Mouse (Mus musculus) liver, embryonic 12.5 days (tissue): ENCODE measurements around the gene Coil. TPM values are rescaled to one million over a fixed set of nuclear protein-coding genes. Genes with fewer than 3 reads are reported as not detected.

ENCODE experiments used
- ATAC-seq: fragments of 200-750 bp; cut with Nextera tagmentation; 2 replicates; pipeline ENCODE4 v1.8.0; 2017; ENCODE audit warnings: moderate number of reproducible peaks, mild to moderate bottlenecking, moderate library complexity
- H3K27ac ChIP-seq: fragments of 300-500 bp; sonication (generic); 2 replicates; pipeline ENCODE4 v1.5.1; 2016; ENCODE audit warnings: mild to moderate bottlenecking
- H3K27me3 ChIP-seq: fragments of 300-500 bp; sonication (generic); replicated peaks from 2 replicates; pipeline ENCODE4 v1.6.1; 2016; ENCODE audit warnings: mild to moderate bottlenecking, moderate library complexity
- H3K36me3 ChIP-seq: fragments of 300-500 bp; sonication (generic); 2 replicates; pipeline ENCODE4 v1.6.1; 2016; ENCODE audit warnings: mild to moderate bottlenecking, moderate library complexity
- H3K4me1 ChIP-seq: fragments of 300-500 bp; sonication (generic); 2 replicates; pipeline ENCODE4 v1.6.1; 2016
- H3K4me2 ChIP-seq: fragments of 300-500 bp; sonication (generic); 2 replicates; pipeline ENCODE4 v1.6.1; 2016; ENCODE audit warnings: mild to moderate bottlenecking, moderate library complexity
- H3K4me3 ChIP-seq: fragments of 300-500 bp; sonication (generic); 2 replicates; pipeline ENCODE4 v1.5.1; 2016; ENCODE audit warnings: mild to moderate bottlenecking, moderate library complexity
- H3K9ac ChIP-seq: fragments of 300-500 bp; sonication (generic); 2 replicates; pipeline ENCODE4 v1.6.1; 2016; ENCODE audit warnings: mild to moderate bottlenecking, moderate library complexity
- H3K9me3 ChIP-seq: fragments of 300-500 bp; sonication (generic); replicated peaks from 2 replicates; pipeline ENCODE4 v1.6.1; 2016; ENCODE audit warnings: mild to moderate bottlenecking, moderate library complexity
- WGBS: fragments of 180-500 bp; shearing (Covaris S2); methylation state at CpG from one replicate; pipeline ENCODE4 v1.1.7; 2016; ENCODE audit not compliant: insufficient replicate concordance; 5-methylcytosine and 5-hydroxymethylcytosine counted together
- polyA plus RNA-seq: library from polyadenylated mRNA; unstranded; fragments of >200 nt; fragmentation: Nextera tagmentation; extraction: Ambion mirVana; gene quantifications from 2 replicates; pipeline ENCODE4 v1.2.1, GENCODE M21; 2016

Coil gene
- polyA plus RNA-seq, 1 experiment from 2014 or later = 9.7 TPM

GRCm38 (mm10) chr11:88998974-88999722, 29.1 kb downstream of the Coil start, which contains the start of gene Trim25:
TSS of gene Trim25 (plus strand) at chr11:88999376.
- Histone ChIP-seq H3K27me3 (no peaks in the 10 kb centered on the region), H3K4me1 (peaks cover 71% of the 10 kb centered on the region), H3K4me3 (peak within 1 kb of the TSS; percentile 96), H3K27ac (peak within 1 kb of the TSS; percentile 88), H3K9ac (peak within 1 kb of the TSS; percentile 98), H3K36me3 (peaks cover 21% of the 10 kb centered on the region; the same call in 1 of the 2 replicates), H3K9me3 (no peaks in the 10 kb centered on the region), H3K4me2 (peak within 1 kb of the TSS; percentile 93)
- under 1% methylated on average over 48 of the region's 48 CpGs for WGBS
- peak; percentile 93 for ATAC-seq

- Histone ChIP-seq H3K27ac (peak overlapping the region; percentile 88), H3K9ac (peak overlapping the region; percentile 98), H3K4me1 (peaks cover 70% of the 10 kb centered on the region), H3K36me3 (peaks cover 27% of the 10 kb centered on the region), H3K9me3 (no peaks in the 10 kb centered on the region), H3K27me3 (no peaks in the 10 kb centered on the region), H3K4me2 (peak overlapping the region; percentile 93), H3K4me3 (peak overlapping the region; percentile 96)
- WGBS = 5% methylated on average over 33 of the region's 33 CpGs
- ATAC-seq = peak; percentile 40
Observed at GRCm38 (mm10) chr11:88999723-89000526, 29.9 kb downstream of the Coil start.

GRCm38 (mm10) chr11:89000527-89000819, 30.4 kb downstream of the Coil start:
- peak overlapping the region; percentile 98 for H3K9ac ChIP-seq
- ATAC-seq = no peak
- peaks cover 70% of the 10 kb centered on the region for H3K4me1 ChIP-seq
- no peaks in the 10 kb centered on the region for H3K27me3 ChIP-seq
- H3K36me3 ChIP-seq = peaks cover 32% of the 10 kb centered on the region
- H3K27ac ChIP-seq = peak overlapping the region; percentile 88
- peak overlapping the region; percentile 93 for H3K4me2 ChIP-seq
- H3K4me3 ChIP-seq = peak overlapping the region; percentile 96
- no peaks in the 10 kb centered on the region for H3K9me3 ChIP-seq

- Histone ChIP-seq H3K27ac (0 out of 2 replicates have a peak overlapping the region, but pooled peaks have one; percentile 30), H3K9ac (peak overlapping the region; percentile 98), H3K4me3 (peak overlapping the region; percentile 96), H3K9me3 (no peaks in the 10 kb centered on the region), H3K36me3 (peaks cover 43% of the 10 kb centered on the region), H3K4me2 (peak overlapping the region; percentile 93), H3K27me3 (no peaks in the 10 kb centered on the region), H3K4me1 (peaks cover 62% of the 10 kb centered on the region)
- WGBS = 84% methylated on average over 7 of the region's 7 CpGs
- no peak for ATAC-seq
Observed at GRCm38 (mm10) chr11:89001569-89001968, 31.5 kb downstream of the Coil start.

GRCm38 (mm10) chr11:89002068-89002467, 32.0 kb downstream of the Coil start:
- peaks cover 57% of the 10 kb centered on the region for H3K4me1 ChIP-seq
- ATAC-seq = no peak
- peak overlapping the region; percentile 47 for H3K9ac ChIP-seq
- H3K9me3 ChIP-seq = no peaks in the 10 kb centered on the region
- 76% methylated on average over 5 of the region's 5 CpGs for WGBS
- peak overlapping the region; percentile 68 for H3K27ac ChIP-seq
- H3K4me3 ChIP-seq = peak overlapping the region; percentile 29
- H3K36me3 ChIP-seq = peaks cover 48% of the 10 kb centered on the region
- peak overlapping the region; percentile 93 for H3K4me2 ChIP-seq
- no peaks in the 10 kb centered on the region for H3K27me3 ChIP-seq

- H3K4me1 ChIP-seq = peaks cover 60% of the 10 kb centered on the region
- no peaks in the 10 kb centered on the region for H3K27me3 ChIP-seq
- peaks cover 54% of the 10 kb centered on the region for H3K36me3 ChIP-seq
- H3K27ac ChIP-seq = peak overlapping the region; percentile 68
- peak overlapping the region; percentile 47 for H3K9ac ChIP-seq
- peak overlapping the region; percentile 29 for H3K4me3 ChIP-seq
- H3K4me2 ChIP-seq = peak overlapping the region; percentile 93
- ATAC-seq = no peak
- WGBS = 76% methylated on average over 5 of the region's 5 CpGs
- H3K9me3 ChIP-seq = no peaks in the 10 kb centered on the region
Observed at GRCm38 (mm10) chr11:89002621-89003020, 32.6 kb downstream of the Coil start.

- Histone ChIP-seq H3K4me2 (peak overlapping the region; percentile 93), H3K4me3 (peak overlapping the region; percentile 29), H3K4me1 (peaks cover 59% of the 10 kb centered on the region), H3K9ac (peak overlapping the region; percentile 47), H3K27me3 (no peaks in the 10 kb centered on the region), H3K27ac (peak overlapping the region; percentile 68), H3K9me3 (no peaks in the 10 kb centered on the region), H3K36me3 (peaks cover 57% of the 10 kb centered on the region)
- 61% methylated on average over 6 of the region's 6 CpGs for WGBS
- no peak for ATAC-seq
Observed at GRCm38 (mm10) chr11:89003078-89003477, 33.0 kb downstream of the Coil start.

- WGBS = 71% methylated on average over 4 of the region's 4 CpGs
- peak overlapping the region; percentile 68 for H3K27ac ChIP-seq
- H3K9ac ChIP-seq = no peak overlapping the region
- peak overlapping the region; percentile 29 for H3K4me3 ChIP-seq
- peak overlapping the region; percentile 93 for H3K4me2 ChIP-seq
- H3K4me1 ChIP-seq = peaks cover 58% of the 10 kb centered on the region
- no peak for ATAC-seq
- H3K27me3 ChIP-seq = no peaks in the 10 kb centered on the region
- H3K9me3 ChIP-seq = no peaks in the 10 kb centered on the region
- H3K36me3 ChIP-seq = peaks cover 64% of the 10 kb centered on the region
Observed at GRCm38 (mm10) chr11:89003726-89004125, 33.7 kb downstream of the Coil start.

- no peak for ATAC-seq
- peaks cover 54% of the 10 kb centered on the region for H3K4me1 ChIP-seq
Observed at GRCm38 (mm10) chr11:89005473-89005872, 35.4 kb downstream of the Coil start.

GRCm38 (mm10) chr11:89006404-89006803, 36.4 kb downstream of the Coil start:
- ATAC-seq = no peak
- H3K36me3 ChIP-seq = peaks cover 87% of the 10 kb centered on the region
- H3K4me1 ChIP-seq = peaks cover 44% of the 10 kb centered on the region

More at GRCm38 (mm10) chr11:89005473-89005872, 35.4 kb downstream of the Coil start:
- Histone ChIP-seq H3K4me3 (no peak overlapping the region), H3K27me3 (no peaks in the 10 kb centered on the region), H3K27ac (no peak overlapping the region), H3K9ac (no peak overlapping the region), H3K36me3 (peaks cover 81% of the 10 kb centered on the region), H3K4me2 (no peak overlapping the region), H3K9me3 (no peaks in the 10 kb centered on the region)
- 81% methylated on average over 5 of the region's 5 CpGs for WGBS

GRCm38 (mm10) chr11:89007582-89007981, 37.5 kb downstream of the Coil start:
- Histone ChIP-seq H3K9ac (no peak overlapping the region), H3K27ac (no peak overlapping the region), H3K36me3 (peaks cover 92% of the 10 kb centered on the region), H3K4me2 (no peak overlapping the region), H3K9me3 (no peaks in the 10 kb centered on the region), H3K4me1 (peaks cover 34% of the 10 kb centered on the region), H3K4me3 (no peak overlapping the region), H3K27me3 (no peaks in the 10 kb centered on the region)
- WGBS = 85% methylated on average over 3 of the region's 3 CpGs
- no peak for ATAC-seq

More at GRCm38 (mm10) chr11:89006404-89006803, 36.4 kb downstream of the Coil start:
- Histone ChIP-seq H3K4me3 (no peak overlapping the region), H3K27me3 (no peaks in the 10 kb centered on the region), H3K27ac (no peak overlapping the region), H3K4me2 (no peak overlapping the region), H3K9ac (no peak overlapping the region), H3K9me3 (no peaks in the 10 kb centered on the region)

- no peak for ATAC-seq
- H3K27me3 ChIP-seq = no peaks in the 10 kb centered on the region
- no peaks in the 10 kb centered on the region for H3K9me3 ChIP-seq
- peak overlapping the region; percentile 34; the same call in 1 of the 2 replicates for H3K27ac ChIP-seq
- H3K36me3 ChIP-seq = peaks cover 97% of the 10 kb centered on the region
- H3K9ac ChIP-seq = no peak overlapping the region
- no peak overlapping the region for H3K4me2 ChIP-seq
- H3K4me1 ChIP-seq = peaks cover 19% of the 10 kb centered on the region
- WGBS = 83% methylated on average over 9 of the region's 9 CpGs
- no peak overlapping the region for H3K4me3 ChIP-seq
Observed at GRCm38 (mm10) chr11:89009066-89009465, 39.0 kb downstream of the Coil start.
